Mouse (Mus musculus) liver, postnatal 0 days (tissue): ENCODE measurements around the gene Armc6.

ENCODE experiments used
- CTCF ChIP-seq: sonication (generic); IDR thresholded peaks from 2 replicates; pipeline ENCODE4 v1.5.1; 2016; ENCODE audit warnings: antibody characterized with exemption, low read depth
- EP300 ChIP-seq: IDR thresholded peaks from 2 replicates; pipeline ENCODE4 v1.6.1; 2016; ENCODE audit warnings: antibody characterized with exemption, low read depth, mild to moderate bottlenecking

DNA sequence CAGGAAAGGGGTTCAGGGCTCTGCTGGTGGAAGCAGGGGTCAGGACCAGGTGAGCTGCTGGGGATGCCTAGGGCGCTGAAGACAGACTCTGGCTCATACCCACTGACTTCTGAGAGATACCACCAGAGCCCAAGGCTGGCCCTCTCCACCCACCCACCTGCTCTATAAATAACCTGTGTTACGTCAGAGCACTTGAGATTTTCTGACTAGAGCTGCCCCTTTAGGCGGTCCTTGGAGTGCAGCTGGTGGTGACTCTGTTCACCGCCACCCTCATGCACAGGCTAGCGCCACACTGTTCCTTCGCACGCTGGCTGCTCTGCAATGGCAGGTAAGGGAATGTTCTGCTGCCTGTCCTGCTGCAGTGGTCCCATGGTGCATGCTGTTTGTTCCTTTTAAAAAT, 60.2 kb downstream of the Armc6 start:
- TF ChIP-seq CTCF (no peak), EP300 (no peak)
